Mouse (Mus musculus): ENCODE results near the gene Rab33a. TPM values are rescaled to one million over a fixed set of nuclear protein-coding genes. Genes with fewer than 3 reads are reported as not detected.

Rab33a gene
- polyA plus RNA-seq (2016; fragmentation: Nextera tagmentation; extraction: Ambion mirVana) = 46.4 and 46.6 TPM in 2 replicates

DNA sequence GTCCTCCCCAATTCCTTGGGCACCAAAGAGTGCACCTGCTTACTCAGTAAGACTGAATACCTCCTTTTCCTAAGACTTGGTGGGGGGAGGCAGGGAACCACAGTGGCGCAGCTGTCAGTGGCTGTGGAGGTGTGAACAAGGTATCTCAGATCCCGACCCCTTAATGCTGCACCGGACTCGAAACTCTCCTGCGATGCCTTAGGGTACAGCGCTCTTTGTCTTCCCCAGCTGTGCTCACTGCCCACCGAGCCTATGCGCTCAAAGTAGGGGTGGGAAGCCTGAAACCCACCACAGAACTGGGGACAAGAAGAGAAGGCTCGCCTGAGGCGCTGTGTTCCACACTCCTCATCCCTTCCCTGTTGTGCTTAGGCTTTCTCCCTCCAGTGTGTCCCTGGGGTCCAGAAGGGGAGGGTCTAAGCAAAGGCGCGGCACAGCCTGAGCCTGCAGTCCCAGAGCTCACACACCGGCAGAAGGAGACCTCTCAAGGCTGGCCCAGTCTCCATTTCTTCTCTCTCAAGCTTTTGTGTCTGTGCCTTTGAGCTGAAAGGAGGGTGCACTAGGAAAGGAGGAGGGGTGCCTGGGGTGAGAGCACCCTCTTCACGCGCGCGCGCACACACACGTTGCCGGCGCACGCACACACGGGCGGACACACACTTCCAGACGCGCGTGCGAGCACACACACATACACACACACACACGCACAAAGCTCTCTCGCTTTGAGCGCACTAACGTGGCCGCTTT lies at the start of gene Rab33a:
Rab33a (plus strand) TSS at position 478 of the 741 bp plus-strand sequence.
- Histone ChIP-seq H3K4me3 (peak within 1 kb of the TSS; percentile 50), H3K27ac (peak within 1 kb of the TSS; percentile 92), H3K9ac (peak within 1 kb of the TSS; percentile 68), H3K27me3 (no peaks in the 10 kb centered on the region), H3K9me3 (replicated peaks) (no peaks in the 10 kb centered on the region), H3K4me2 (replicated peaks) (peak within 1 kb of the TSS; percentile 67), H3K4me1 (peaks cover 9% of the 10 kb centered on the region; the same call in 1 of the 2 replicates), H3K36me3 (no peaks in the 10 kb centered on the region)
- ATAC-seq (ENCODE audit: low FRiP score) = peak; percentile 86
- 17% methylated on average over 33 of the region's 33 CpGs for WGBS

DNA sequence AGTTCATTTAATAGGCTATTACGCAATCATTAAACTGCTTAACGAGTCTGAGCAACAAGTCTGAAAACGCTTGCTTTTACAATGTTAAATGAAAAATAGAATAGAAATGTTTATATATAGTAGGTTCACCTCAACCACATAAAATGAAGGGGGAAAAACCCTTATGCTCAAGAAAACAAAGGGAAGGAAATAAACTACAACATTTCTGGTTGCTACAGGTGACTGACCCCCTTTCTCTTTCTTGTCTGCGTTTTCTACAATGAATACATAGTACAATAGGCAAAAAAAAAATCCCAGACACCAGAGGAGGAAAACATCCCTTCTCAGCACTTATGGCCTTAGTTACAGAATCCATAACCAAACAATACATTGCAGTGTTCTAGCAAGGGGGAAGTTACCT lies 38.0 kb upstream of the Rab33a start:
- Histone ChIP-seq H3K9me3 (replicated peaks) (no peaks in the 10 kb centered on the region), H3K27ac (no peak overlapping the region), H3K4me3 (no peak overlapping the region), H3K4me2 (replicated peaks) (no peak overlapping the region), H3K27me3 (no peaks in the 10 kb centered on the region), H3K9ac (no peak overlapping the region), H3K4me1 (no peaks in the 10 kb centered on the region), H3K36me3 (peaks cover 14% of the 10 kb centered on the region; the same call in 1 of the 2 replicates)
- ATAC-seq (ENCODE audit: low FRiP score) = no peak
- 92% methylated on average over 4 of the region's 4 CpGs for WGBS

DNA sequence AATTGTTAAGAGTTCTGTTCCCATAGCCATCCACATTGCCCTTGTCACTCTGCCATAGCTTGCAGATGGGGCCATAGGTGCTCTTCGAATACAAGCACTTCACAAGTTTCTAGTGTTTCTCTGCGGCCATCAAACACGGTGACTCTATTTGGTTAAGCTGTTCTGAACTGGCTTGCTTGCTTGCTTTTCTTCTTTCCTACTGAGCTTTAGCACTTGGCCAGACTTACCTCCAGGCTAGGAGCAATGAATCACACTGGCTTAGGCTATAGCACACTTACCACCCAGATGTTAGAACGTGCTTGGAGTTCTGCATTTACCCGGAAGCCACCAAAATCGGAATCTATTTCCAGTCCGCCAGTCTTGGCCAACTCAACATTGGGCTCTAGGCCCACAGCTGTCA lies 37.4 kb upstream of the Rab33a start:
- Histone ChIP-seq H3K4me1 (no peaks in the 10 kb centered on the region), H3K36me3 (peaks cover 14% of the 10 kb centered on the region; the same call in 1 of the 2 replicates), H3K4me3 (no peak overlapping the region), H3K9me3 (replicated peaks) (no peaks in the 10 kb centered on the region), H3K27me3 (no peaks in the 10 kb centered on the region), H3K9ac (no peak overlapping the region), H3K27ac (no peak overlapping the region), H3K4me2 (replicated peaks) (no peak overlapping the region)
- no peak for ATAC-seq (ENCODE audit: low FRiP score)
- WGBS = 90% methylated on average over 7 of the region's 7 CpGs

DNA sequence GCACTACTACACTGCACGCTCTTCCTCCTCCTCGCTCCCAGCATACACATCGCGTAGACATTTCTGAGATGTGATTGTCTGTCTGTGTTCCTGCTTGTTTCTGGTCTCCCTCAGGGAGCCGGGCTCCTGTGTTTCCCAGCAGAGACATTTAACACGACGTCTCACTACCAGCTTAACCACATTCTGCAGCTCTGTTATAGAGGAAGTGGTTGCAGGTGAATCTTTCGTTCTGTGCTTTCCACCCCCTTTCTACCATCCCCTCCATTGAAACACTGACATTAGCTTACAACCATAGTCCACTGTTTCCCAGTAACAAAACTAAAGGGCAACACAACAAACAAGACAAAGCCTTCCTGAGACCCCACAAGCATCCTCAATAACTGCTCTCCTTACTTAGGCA lies 25.3 kb upstream of the Rab33a start:
- no peak overlapping the region for H3K27ac ChIP-seq
- no peaks in the 10 kb centered on the region for H3K9me3 ChIP-seq (replicated peaks)
- ATAC-seq (ENCODE audit: low FRiP score) = no peak
- no peak overlapping the region for H3K4me2 ChIP-seq (replicated peaks)
- 87% methylated on average over 8 of the region's 8 CpGs for WGBS
- no peak overlapping the region for H3K9ac ChIP-seq
- no peaks in the 10 kb centered on the region for H3K4me1 ChIP-seq
- no peak overlapping the region for H3K4me3 ChIP-seq
- 0 out of 2 replicates have a peak, but pooled peaks cover 15% of the 10 kb centered on the region for H3K36me3 ChIP-seq
- H3K27me3 ChIP-seq = no peaks in the 10 kb centered on the region

DNA sequence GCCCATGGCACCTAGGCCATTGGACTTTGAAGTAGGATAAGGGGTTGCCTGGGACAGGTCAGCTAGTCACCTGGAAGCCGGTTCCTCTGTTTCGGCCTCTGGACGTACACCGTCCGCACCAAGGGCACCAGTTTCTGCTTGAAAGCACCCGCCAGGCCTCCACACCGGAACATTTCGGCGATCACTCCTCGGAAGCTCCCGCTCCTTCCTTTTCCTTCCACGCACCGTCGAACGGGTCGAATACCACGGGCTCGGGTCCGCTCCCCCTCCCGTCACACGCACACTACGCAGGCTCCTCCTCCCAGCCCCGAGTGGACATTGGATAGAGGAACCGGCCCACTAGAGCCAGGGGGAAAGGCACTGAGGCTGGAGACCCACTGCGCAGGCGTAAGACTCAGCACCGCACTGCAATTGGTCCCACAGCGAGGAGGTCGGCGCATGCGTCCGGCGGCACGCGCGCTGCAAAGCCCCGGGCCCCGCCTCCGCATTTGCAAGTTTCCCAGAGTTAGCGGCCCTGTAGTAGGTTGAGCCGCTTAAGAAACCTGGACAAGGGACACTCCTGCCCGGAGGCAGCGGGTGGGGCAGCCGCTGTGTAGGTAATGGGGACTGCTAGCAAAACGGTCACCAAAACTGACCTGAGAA lies 5.8 kb upstream of the Rab33a start, which contains the start of gene Aifm1:
Aifm1 (minus strand) TSS at position 398 of the 642 bp plus-strand sequence.
- 21% methylated on average over 44 of the region's 45 CpGs for WGBS

DNA sequence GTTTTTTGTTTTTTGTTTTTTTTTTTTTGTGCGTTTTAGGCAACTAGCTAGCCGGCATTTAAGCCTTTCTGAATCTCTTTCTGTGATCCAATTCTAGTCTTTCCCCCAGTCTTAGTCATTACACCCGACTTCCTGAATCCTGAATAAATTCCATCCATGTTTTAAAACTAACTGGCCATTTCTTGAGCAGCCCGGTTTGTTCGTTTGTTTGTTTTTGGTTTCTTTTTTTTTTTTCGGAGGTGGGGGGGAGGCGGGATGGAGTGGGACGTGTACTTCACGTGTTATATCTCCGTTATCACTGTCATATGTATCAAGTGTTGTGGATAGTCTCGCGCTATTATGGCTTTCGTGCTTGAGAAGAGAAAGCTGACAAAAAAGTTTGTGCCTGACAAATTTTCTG lies 5.3 kb upstream of the Rab33a start:
- H3K9me3 ChIP-seq (replicated peaks) = no peaks in the 10 kb centered on the region
- H3K27me3 ChIP-seq = no peaks in the 10 kb centered on the region
- H3K4me3 ChIP-seq = peak overlapping the region; percentile 51
- H3K9ac ChIP-seq = no peak overlapping the region
- ATAC-seq (ENCODE audit: low FRiP score) = no peak
- H3K4me1 ChIP-seq = peaks cover 7% of the 10 kb centered on the region
- WGBS = 26% methylated on average over 13 of the region's 13 CpGs
- H3K27ac ChIP-seq = no peak overlapping the region
- H3K36me3 ChIP-seq = no peaks in the 10 kb centered on the region
- peak overlapping the region; percentile 53 for H3K4me2 ChIP-seq (replicated peaks)

More for the DNA sequence above, 5.8 kb upstream of the Rab33a start, which contains the start of gene Aifm1:
- Histone ChIP-seq H3K27me3 (no peaks in the 10 kb centered on the region), H3K4me2 (replicated peaks) (peak within 1 kb of the TSS; percentile 53), H3K27ac (no peak within 1 kb of the TSS), H3K4me1 (peaks cover 7% of the 10 kb centered on the region), H3K4me3 (peak within 1 kb of the TSS; percentile 51), H3K36me3 (no peaks in the 10 kb centered on the region), H3K9ac (peak within 1 kb of the TSS; percentile 65), H3K9me3 (replicated peaks) (no peaks in the 10 kb centered on the region)
- ATAC-seq (ENCODE audit: low FRiP score) = peak; percentile 99

DNA sequence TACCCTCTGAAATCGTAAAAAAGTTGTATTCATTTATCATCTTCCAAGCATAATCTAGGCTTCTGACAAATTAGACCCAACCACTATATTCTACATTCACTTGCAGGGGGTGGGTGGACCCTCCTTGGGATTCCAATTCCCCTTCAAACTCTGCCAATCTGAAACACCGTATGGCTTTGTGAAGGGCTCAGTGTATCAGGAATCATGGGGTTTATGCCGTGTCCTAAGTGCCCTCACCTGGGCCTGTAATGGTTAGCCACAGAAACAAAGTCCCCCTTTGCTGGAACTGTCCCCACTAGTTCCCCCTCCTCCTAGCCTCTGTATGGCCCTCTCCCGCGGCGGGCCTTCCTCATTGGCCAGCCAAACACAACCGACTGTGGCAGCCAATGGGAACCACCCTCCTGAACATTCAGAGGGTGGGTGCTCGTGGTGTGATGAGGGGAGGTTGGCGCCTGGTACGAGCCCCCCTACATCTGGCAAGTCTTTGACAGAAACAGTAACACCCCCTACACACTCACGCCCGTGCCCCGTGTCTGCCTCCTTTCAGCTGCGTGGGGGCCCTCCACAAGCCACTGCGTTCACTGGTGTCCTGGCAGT lies 776 bp upstream of the Rab33a start:
- peak overlapping the region; percentile 67 for H3K4me2 ChIP-seq (replicated peaks)
- 32% methylated on average over 15 of the region's 15 CpGs for WGBS
- ATAC-seq (ENCODE audit: low FRiP score) = peak; percentile 94
- H3K4me3 ChIP-seq = peak overlapping the region; percentile 50
- H3K9me3 ChIP-seq (replicated peaks) = no peaks in the 10 kb centered on the region
- H3K4me1 ChIP-seq = peaks cover 9% of the 10 kb centered on the region; the same call in 1 of the 2 replicates
- H3K27me3 ChIP-seq = no peaks in the 10 kb centered on the region
- no peaks in the 10 kb centered on the region for H3K36me3 ChIP-seq
- H3K9ac ChIP-seq = peak overlapping the region; percentile 68
- H3K27ac ChIP-seq = peak overlapping the region; percentile 92

DNA sequence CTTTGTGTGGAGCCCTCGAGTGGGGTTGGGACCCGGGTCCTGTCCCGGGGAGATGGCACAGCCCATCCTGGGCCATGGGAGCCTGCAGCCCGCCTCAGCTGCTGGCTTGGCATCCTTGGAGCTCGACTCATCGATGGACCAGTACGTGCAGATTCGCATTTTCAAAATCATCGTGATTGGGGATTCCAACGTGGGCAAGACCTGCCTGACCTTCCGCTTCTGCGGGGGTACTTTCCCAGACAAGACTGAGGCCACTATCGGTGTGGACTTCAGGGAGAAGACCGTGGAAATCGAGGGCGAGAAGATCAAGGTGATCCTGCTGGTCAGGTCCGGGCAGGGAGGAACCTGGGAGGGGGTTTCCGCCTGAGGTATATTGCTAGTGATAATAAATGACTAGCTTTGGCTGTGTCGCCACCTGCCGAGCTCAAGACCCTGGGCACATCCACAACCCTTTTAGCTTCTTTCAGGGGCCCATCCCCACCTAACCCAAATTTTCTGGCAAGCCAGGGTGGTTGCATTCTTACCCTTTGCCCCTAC lies 532 bp downstream of the Rab33a start:
- Histone ChIP-seq H3K36me3 (no peaks in the 10 kb centered on the region), H3K4me1 (peaks cover 9% of the 10 kb centered on the region; the same call in 1 of the 2 replicates), H3K27ac (peak overlapping the region; percentile 92), H3K27me3 (no peaks in the 10 kb centered on the region), H3K4me2 (replicated peaks) (peak overlapping the region; percentile 67), H3K9me3 (replicated peaks) (no peaks in the 10 kb centered on the region), H3K9ac (peak overlapping the region; percentile 68), H3K4me3 (peak overlapping the region; percentile 50)
- ATAC-seq (ENCODE audit: low FRiP score) = no peak
- WGBS = 31% methylated on average over 20 of the region's 20 CpGs

DNA sequence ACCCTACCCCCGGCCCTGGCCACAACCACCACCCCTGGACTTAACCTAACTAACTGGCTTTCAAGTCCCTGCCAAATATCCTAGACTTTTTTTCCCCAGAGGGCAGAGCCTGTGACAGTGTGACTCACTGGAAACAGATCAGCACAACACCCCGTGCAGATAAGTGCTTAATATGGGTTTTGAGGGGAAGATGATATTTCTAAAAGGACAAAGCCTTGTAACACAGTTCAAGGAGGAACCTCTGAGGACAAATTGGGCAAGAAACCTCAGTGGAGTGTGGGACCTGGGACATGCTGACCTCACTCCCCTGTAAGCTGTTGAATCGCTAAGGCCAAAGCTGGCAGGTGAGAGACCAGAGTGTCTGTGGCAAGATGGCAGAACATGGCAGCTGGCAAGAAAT lies 2.6 kb downstream of the Rab33a start:
- peak overlapping the region; percentile 67 for H3K4me2 ChIP-seq (replicated peaks)
- no peaks in the 10 kb centered on the region for H3K9me3 ChIP-seq (replicated peaks)
- WGBS = 84% methylated on average over 3 of the region's 3 CpGs
- H3K27me3 ChIP-seq = no peaks in the 10 kb centered on the region
- H3K4me1 ChIP-seq = peaks cover 9% of the 10 kb centered on the region; the same call in 1 of the 2 replicates
- no peak overlapping the region for H3K27ac ChIP-seq
- H3K36me3 ChIP-seq = no peaks in the 10 kb centered on the region
- no peak overlapping the region for H3K9ac ChIP-seq
- no peak overlapping the region for H3K4me3 ChIP-seq
- no peak for ATAC-seq (ENCODE audit: low FRiP score)

DNA sequence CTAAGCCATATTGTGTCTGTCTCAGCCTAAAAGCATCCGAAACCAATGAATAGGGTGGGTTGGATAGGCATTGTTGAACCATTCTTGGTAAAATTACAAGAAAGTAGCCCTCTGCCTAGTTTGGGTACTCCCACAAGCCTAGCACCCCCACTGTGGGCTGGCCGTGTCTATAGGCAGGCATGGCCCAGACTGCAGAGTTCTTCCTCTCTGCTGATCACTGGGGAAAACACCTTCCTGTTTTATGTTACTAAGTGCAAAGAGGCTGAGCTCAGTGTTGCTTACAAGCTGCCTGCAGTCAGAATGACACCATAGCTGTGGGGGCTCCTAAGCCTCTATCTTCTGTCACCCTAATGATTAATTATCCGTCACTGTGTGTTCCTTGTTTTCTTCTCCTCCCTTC lies 4.4 kb downstream of the Rab33a start:
- ATAC-seq (ENCODE audit: low FRiP score) = no peak
- WGBS = 66% methylated on average over 3 of the region's 3 CpGs
- no peak overlapping the region for H3K9ac ChIP-seq
- no peaks in the 10 kb centered on the region for H3K27me3 ChIP-seq
- no peak overlapping the region for H3K4me3 ChIP-seq
- H3K4me1 ChIP-seq = peaks cover 9% of the 10 kb centered on the region; the same call in 1 of the 2 replicates
- H3K4me2 ChIP-seq (replicated peaks) = peak overlapping the region; percentile 22; the same call in 1 of the 2 replicates
- H3K27ac ChIP-seq = no peak overlapping the region
- no peaks in the 10 kb centered on the region for H3K9me3 ChIP-seq (replicated peaks)
- H3K36me3 ChIP-seq = no peaks in the 10 kb centered on the region

DNA sequence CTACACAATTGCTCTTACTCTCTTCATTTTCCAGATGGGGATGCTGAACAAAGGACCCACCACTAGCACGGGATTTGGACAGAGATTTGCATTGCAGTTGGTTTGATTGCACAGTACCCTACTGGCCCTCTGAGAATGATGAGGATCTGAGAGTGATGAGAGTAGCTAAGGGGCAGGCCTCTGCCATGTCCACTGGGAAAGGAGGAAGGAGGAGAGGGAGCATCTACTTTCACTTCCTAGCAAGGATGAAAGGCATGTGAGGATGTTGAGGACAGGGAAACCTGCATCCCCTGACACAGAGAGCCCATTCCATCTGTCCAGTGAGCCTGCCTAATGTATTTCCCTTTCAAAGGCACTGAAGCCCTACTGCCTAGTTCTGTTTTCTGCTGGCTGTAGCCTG lies 6.2 kb downstream of the Rab33a start:
- no peaks in the 10 kb centered on the region for H3K9me3 ChIP-seq (replicated peaks)
- no peak overlapping the region for H3K4me2 ChIP-seq (replicated peaks)
- H3K36me3 ChIP-seq = no peaks in the 10 kb centered on the region
- ATAC-seq (ENCODE audit: low FRiP score) = no peak
- H3K27ac ChIP-seq = no peak overlapping the region
- H3K9ac ChIP-seq = no peak overlapping the region
- H3K4me3 ChIP-seq = no peak overlapping the region
- 68% methylated on average over 1 of the region's 1 CpGs for WGBS
- H3K27me3 ChIP-seq = no peaks in the 10 kb centered on the region
- peaks cover 9% of the 10 kb centered on the region; the same call in 1 of the 2 replicates for H3K4me1 ChIP-seq

DNA sequence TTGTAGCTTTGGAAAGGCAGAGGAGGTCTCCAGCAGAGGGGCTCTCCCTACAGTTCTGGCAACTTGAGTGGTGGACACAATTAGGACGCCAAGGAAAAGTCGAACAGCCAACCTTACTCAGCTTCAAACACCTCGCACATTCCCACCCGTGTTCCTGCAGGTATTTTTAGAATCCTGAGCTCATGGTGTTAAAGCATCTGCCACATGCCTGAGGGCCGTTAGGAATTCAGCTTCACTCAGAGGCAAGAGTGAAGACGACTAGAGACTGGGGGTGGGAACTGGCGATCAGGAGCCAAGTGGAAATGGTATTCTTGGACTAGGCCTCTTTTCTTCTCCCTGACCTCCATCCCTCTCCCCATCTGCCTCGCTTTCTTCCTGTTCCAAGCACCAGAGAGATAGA lies 6.8 kb downstream of the Rab33a start:
- peaks cover 9% of the 10 kb centered on the region; the same call in 1 of the 2 replicates for H3K4me1 ChIP-seq
- H3K27ac ChIP-seq = no peak overlapping the region
- H3K36me3 ChIP-seq = no peaks in the 10 kb centered on the region
- H3K4me2 ChIP-seq (replicated peaks) = no peak overlapping the region
- no peak for ATAC-seq (ENCODE audit: low FRiP score)
- 66% methylated on average over 8 of the region's 8 CpGs for WGBS
- no peak overlapping the region for H3K9ac ChIP-seq
- no peaks in the 10 kb centered on the region for H3K9me3 ChIP-seq (replicated peaks)
- no peaks in the 10 kb centered on the region for H3K27me3 ChIP-seq
- no peak overlapping the region for H3K4me3 ChIP-seq
